Mouse (Mus musculus) midbrain, embryonic 10.5 days (tissue): ENCODE measurements around the gene Ltf. TPM values are rescaled to one million over a fixed set of nuclear protein-coding genes. Genes with fewer than 3 reads are reported as not detected.

Source experiments
- DNase-seq: peaks from one replicate; pipeline ENCODE4 v3.0.0-alpha.2; 2017; ENCODE audit warnings: low spot score
- H3K27ac ChIP-seq: fragments of 300-500 bp; sonication (generic); replicated peaks from 2 replicates; pipeline ENCODE4 v1.5.1; 2016; ENCODE audit warnings: mild to moderate bottlenecking
- H3K27me3 ChIP-seq: fragments of 300-500 bp; sonication (generic); 2 replicates; pipeline ENCODE4 v1.6.1; 2016; ENCODE audit warnings: low read depth, mild to moderate bottlenecking; ENCODE audit not compliant: poor library complexity, severe bottlenecking
- H3K36me3 ChIP-seq: fragments of 300-500 bp; sonication (generic); 2 replicates; pipeline ENCODE4 v1.6.1; 2016; ENCODE audit warnings: mild to moderate bottlenecking, moderate library complexity
- H3K4me1 ChIP-seq: fragments of 300-500 bp; sonication (generic); 2 replicates; pipeline ENCODE4 v1.6.1; 2016
- H3K4me3 ChIP-seq: fragments of 300-500 bp; sonication (generic); 2 replicates; pipeline ENCODE4 v1.5.1; 2016; ENCODE audit warnings: mild to moderate bottlenecking, moderate library complexity
- H3K9me3 ChIP-seq: fragments of 300-500 bp; sonication (generic); replicated peaks from 2 replicates; pipeline ENCODE4 v1.6.1; 2016; ENCODE audit warnings: mild to moderate bottlenecking
- WGBS: fragments of 180-500 bp; shearing (Covaris S2); methylation state at CpG from one replicate; pipeline ENCODE4 v1.1.7; 2016; 5-methylcytosine and 5-hydroxymethylcytosine counted together
- polyA plus RNA-seq: library from polyadenylated mRNA; unstranded; fragments of >200 nt; fragmentation: Nextera tagmentation; extraction: Ambion mirVana; gene quantifications from 2 replicates; pipeline ENCODE4 v1.2.1, GENCODE M21; 2016

Gene Ltf
- polyA plus RNA-seq, 1 experiment from 2014 or later = not detected

DNA sequence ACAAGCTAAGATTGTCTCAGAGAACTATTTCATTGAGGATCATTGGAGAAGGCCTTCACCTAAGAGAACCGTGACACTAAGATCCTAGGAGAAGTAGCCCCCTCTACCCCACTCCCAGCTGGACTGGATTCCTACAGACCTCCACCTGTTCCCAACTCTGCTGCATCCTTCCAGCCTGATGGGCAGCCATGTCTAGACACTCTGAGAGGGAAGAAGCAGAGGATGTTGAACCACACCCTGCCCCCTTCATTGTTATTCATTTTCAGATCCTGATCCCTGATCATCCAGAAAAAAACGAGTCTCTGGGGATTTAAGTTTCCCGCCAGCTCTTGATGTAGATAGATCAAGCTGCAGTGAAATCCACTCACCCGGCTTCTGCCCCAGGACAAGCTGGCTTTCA is 53.9 kb downstream of the Ltf start:
- H3K27ac ChIP-seq = no peak overlapping the region
- 75% methylated on average over 4 of the region's 4 CpGs for WGBS

DNA sequence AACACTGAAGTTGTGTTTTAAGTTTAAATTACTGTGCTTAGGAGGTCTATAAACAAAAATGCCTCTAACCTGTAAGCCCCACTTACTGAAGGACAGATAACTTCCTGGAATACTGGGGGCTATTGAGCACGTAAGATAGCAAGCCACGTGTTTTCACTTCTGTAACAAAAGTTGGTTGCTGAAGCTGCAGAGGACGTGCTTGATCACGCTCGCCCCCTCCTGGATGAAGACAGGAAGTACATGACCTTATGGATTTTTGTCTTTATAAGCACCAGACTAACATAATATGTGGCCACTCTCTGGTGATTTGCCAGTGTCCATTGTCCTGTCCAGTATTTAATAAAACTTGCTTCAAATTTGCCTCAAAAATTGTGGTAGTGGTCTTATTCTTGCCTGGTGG is 58.7 kb downstream of the Ltf start:
- DNase-seq = no peak
- H3K4me3 ChIP-seq = no peak overlapping the region
- peaks cover 9% of the 10 kb centered on the region for H3K9me3 ChIP-seq
- H3K27me3 ChIP-seq = no peaks in the 10 kb centered on the region
- no peaks in the 10 kb centered on the region for H3K36me3 ChIP-seq
- no peak overlapping the region for H3K27ac ChIP-seq
- H3K4me1 ChIP-seq = no peaks in the 10 kb centered on the region
- WGBS = 70% methylated on average over 5 of the region's 5 CpGs

More for the DNA sequence above, 53.9 kb downstream of the Ltf start:
- peaks cover 9% of the 10 kb centered on the region for H3K9me3 ChIP-seq
- no peak overlapping the region for H3K4me3 ChIP-seq
- no peaks in the 10 kb centered on the region for H3K27me3 ChIP-seq
- H3K36me3 ChIP-seq = no peaks in the 10 kb centered on the region
- no peak for DNase-seq
- H3K4me1 ChIP-seq = peaks cover 5% of the 10 kb centered on the region

DNA sequence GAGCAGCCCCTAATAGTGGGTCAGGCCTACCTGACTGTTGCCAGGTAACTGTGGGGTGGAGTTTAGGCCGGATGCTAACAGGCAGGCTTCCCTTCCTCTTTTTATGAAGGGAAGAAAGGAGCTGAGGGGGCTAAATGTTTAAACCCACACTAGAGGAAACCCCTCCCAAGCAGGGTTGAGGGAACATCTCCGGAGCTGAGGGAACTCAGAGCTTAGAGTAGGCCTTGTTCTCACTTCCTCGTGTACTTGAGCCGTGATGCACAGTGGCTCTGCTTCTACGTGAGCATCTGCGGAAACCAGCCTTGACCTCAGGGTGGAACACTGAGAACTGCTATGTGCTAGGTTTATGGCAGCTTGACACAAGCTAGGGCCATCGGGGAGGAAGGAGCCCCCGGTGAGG is 61.7 kb downstream of the Ltf start:
- DNase-seq = no peak
- WGBS = 92% methylated on average over 8 of the region's 8 CpGs
- H3K4me1 ChIP-seq = no peaks in the 10 kb centered on the region
- no peak overlapping the region for H3K4me3 ChIP-seq
- H3K27me3 ChIP-seq = no peaks in the 10 kb centered on the region; the same call in 1 of the 2 replicates
- H3K27ac ChIP-seq = no peak overlapping the region
- no peaks in the 10 kb centered on the region for H3K36me3 ChIP-seq
- no peaks in the 10 kb centered on the region; the same call in 1 of the 2 replicates for H3K9me3 ChIP-seq

DNA sequence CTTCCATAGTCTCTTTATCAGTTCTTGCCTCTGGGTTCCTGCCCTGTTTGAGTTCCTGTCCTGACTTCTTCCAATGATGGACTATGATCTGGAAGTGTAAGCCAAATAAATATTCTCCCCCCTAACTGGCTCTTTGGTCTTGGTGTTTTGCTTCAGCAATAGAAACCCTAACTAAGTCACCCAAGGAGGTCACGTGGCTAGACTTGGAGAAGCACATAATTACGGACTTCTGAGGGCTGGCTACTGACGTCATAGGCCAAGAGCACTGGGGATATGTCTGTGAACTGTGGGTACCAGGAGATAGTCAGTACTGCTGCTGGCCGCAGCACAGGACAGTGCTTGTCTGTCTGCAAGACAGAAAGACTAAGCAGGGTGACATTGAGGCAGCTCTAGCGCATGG is 62.7 kb downstream of the Ltf start:
- WGBS = 85% methylated on average over 5 of the region's 5 CpGs
- Histone ChIP-seq H3K27ac (no peak overlapping the region), H3K9me3 (no peaks in the 10 kb centered on the region; the same call in 1 of the 2 replicates), H3K27me3 (no peaks in the 10 kb centered on the region; the same call in 1 of the 2 replicates), H3K4me1 (no peaks in the 10 kb centered on the region), H3K4me3 (no peak overlapping the region), H3K36me3 (no peaks in the 10 kb centered on the region)
- DNase-seq = no peak

DNA sequence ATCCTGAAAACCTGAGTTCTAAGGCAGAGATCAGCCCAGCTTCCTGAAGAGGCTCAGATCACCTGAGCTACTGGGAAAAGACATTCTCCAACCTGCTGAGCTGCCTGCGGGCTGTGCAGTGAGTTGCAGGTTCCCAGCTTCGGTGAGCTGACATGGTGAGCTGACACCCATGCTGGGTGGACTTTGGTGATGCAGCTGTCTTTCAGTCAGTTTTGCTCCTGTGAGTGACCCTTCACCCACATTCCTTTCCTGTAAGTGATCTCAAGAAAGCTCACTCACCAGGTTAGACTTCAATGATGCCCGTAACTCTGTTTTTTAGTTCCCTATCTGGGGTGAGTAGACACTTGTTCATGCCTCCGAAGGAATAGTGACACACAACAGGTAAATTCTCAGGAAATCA is 66.3 kb downstream of the Ltf start:
- Histone ChIP-seq H3K27ac (no peak overlapping the region), H3K36me3 (no peaks in the 10 kb centered on the region), H3K4me1 (peaks cover 27% of the 10 kb centered on the region), H3K27me3 (peaks cover 12% of the 10 kb centered on the region; the same call in 1 of the 2 replicates), H3K9me3 (no peaks in the 10 kb centered on the region), H3K4me3 (no peak overlapping the region)
- DNase-seq = no peak
- WGBS = 66% methylated on average over 4 of the region's 4 CpGs

DNA sequence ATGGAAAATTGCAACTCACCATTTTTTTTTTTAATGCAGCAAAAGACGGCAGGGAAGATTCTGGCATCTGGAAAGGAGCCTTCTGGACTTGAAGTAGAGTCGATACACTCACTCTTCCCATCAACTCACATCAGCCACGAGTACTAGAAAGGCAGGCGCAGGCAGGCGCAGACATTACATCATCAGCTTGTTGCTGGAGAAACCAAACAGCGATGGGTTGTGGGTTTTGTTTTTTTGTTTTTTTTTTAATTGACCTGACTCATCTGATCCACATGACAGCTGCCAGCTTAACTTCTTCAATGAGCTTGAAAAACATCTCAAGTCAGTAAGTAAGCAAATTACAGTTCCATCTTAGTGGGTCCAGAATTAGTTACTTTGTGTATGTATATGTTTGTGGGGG is 67.1 kb downstream of the Ltf start:
- Histone ChIP-seq H3K27ac (no peak overlapping the region), H3K36me3 (no peaks in the 10 kb centered on the region), H3K4me1 (peaks cover 27% of the 10 kb centered on the region), H3K27me3 (peaks cover 12% of the 10 kb centered on the region; the same call in 1 of the 2 replicates), H3K9me3 (no peaks in the 10 kb centered on the region), H3K4me3 (no peak overlapping the region)
- no peak for DNase-seq
- whole genome bisulfite sequencing = 76% methylated on average over 6 of the region's 6 CpGs

DNA sequence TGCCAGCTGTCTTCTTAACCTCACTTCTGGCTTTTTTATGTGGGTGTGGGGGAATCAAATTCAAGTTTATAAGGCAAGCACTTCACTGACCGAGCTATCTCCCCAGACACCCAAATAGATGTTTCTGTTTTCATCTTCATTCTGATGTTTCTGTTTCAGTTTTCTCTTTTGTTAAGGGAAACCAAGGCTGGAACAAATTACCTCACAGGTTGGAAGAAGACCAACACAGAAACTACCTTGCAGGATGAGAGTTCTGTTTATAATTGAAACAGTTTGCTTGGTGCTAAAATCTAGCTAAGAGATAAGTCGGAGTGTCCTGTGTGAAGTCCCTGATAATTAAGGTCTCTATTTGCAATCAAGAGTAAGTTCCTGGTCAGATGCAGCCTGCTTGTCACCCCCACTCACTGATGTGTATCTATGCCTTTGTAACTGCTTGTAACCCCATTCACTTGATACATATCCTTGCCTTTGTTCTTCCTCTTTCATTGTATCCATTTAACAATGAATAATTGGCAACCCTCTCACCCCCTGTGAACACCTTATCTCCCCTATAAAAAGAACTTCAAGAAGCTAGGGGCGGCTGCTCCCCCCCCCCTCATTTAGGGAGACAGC is 68.0 kb downstream of the Ltf start:
- Histone ChIP-seq H3K27me3 (peaks cover 12% of the 10 kb centered on the region; the same call in 1 of the 2 replicates), H3K36me3 (no peaks in the 10 kb centered on the region), H3K4me3 (no peak overlapping the region), H3K27ac (no peak overlapping the region), H3K9me3 (no peaks in the 10 kb centered on the region), H3K4me1 (peaks cover 27% of the 10 kb centered on the region)
- no peak for DNase-seq
- 35% methylated on average over 3 of the region's 3 CpGs for WGBS

DNA sequence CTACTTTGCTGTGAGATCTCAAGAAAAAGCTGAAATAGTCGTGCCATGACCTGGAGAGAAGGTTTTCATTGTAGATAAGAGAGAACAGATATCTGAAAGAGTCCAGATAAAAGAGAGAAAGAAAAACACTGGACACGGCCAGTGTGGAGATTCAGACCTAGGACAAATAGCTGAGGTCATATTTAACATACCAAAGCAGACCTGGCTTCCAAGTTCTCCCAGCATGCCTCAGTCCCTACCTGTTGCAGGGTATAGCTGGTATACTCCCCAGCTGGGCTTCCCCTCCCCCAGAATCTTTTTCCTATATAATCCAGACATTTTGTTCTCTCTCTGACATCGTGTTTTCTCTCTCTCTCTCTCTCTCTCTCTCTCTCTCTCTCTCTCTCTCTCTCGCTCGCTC is 68.9 kb downstream of the Ltf start:
- H3K27ac ChIP-seq = no peak overlapping the region
- H3K27me3 ChIP-seq = peaks cover 12% of the 10 kb centered on the region; the same call in 1 of the 2 replicates
- no peak overlapping the region for H3K4me3 ChIP-seq
- H3K36me3 ChIP-seq = no peaks in the 10 kb centered on the region
- no peak for DNase-seq
- peaks cover 27% of the 10 kb centered on the region for H3K4me1 ChIP-seq
- 7% methylated on average over 5 of the region's 5 CpGs for WGBS
- no peaks in the 10 kb centered on the region for H3K9me3 ChIP-seq

DNA sequence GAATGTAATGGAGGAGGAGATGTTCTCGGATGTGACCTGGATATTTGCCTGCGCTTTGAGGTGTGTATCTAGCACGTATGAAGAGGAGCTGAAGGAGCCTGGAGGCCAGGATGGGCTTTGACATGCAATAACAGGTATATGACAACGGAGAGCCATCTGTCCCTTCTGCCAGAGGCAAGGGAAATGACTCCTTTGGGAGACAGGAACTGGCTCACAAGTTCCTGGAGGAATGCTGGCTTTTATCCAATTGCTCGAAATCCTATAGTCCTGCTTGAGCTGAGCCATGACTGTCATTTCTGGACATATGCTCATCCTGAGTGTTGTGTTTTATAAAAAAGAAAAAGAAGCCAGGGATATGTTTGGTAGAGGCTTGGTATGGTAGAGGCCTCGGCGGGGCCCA is 69.8 kb downstream of the Ltf start:
- WGBS = 38% methylated on average over 7 of the region's 7 CpGs
- H3K27ac ChIP-seq = no peak overlapping the region
- H3K27me3 ChIP-seq = peaks cover 12% of the 10 kb centered on the region; the same call in 1 of the 2 replicates
- peaks cover 27% of the 10 kb centered on the region for H3K4me1 ChIP-seq
- H3K4me3 ChIP-seq = no peak overlapping the region
- no peaks in the 10 kb centered on the region for H3K36me3 ChIP-seq
- no peak for DNase-seq
- H3K9me3 ChIP-seq = no peaks in the 10 kb centered on the region

Other genes with a start within 250 kb of the Ltf start
- gene Prss42, start 221.1 kb upstream of the Ltf start, polyA plus RNA-seq = not detected in 2 replicates
- gene Prss44, start 205.3 kb upstream of the Ltf start, polyA plus RNA-seq = not detected in 2 replicates
- gene Prss43, start 192.6 kb upstream of the Ltf start, polyA plus RNA-seq = not detected in 2 replicates
- not detected in 2 replicates for gene Prss45, start 184.7 kb upstream of the Ltf start, polyA plus RNA-seq
- gene Prss46, start 174.8 kb upstream of the Ltf start, polyA plus RNA-seq = not detected in 2 replicates
- gene Prss50, start 161.3 kb upstream of the Ltf start, polyA plus RNA-seq = 0.35 and 0.85 TPM in 2 replicates
- 0.78 and 0.83 TPM in 2 replicates for gene Als2cl, start 139.4 kb upstream of the Ltf start, polyA plus RNA-seq
- gene Tmie, start 139.2 kb upstream of the Ltf start, polyA plus RNA-seq = 0.06 and 0.11 TPM in 2 replicates
- not detected in 2 replicates for gene Fam240a, start 102.4 kb upstream of the Ltf start, polyA plus RNA-seq
- 0.11 TPM in 1 of 2 replicates, not detected in the other for gene Tdgf1, start 73.1 kb upstream of the Ltf start, polyA plus RNA-seq
- 0.09 and 0.35 TPM in 2 replicates for gene Lrrc2, start 67.7 kb upstream of the Ltf start, polyA plus RNA-seq
- gene Rtp3, start 28.7 kb upstream of the Ltf start, polyA plus RNA-seq = 0.09 TPM in 1 of 2 replicates, not detected in the other
- 0.89 and 1.0 TPM in 2 replicates for gene Ccrl2, start 38.2 kb downstream of the Ltf start, polyA plus RNA-seq
- 39.5 and 39.8 TPM in 2 replicates for gene Lrrfip2, start 98.3 kb downstream of the Ltf start, polyA plus RNA-seq